Mouse (Mus musculus): ENCODE results near the gene Cbln3.

DNA sequence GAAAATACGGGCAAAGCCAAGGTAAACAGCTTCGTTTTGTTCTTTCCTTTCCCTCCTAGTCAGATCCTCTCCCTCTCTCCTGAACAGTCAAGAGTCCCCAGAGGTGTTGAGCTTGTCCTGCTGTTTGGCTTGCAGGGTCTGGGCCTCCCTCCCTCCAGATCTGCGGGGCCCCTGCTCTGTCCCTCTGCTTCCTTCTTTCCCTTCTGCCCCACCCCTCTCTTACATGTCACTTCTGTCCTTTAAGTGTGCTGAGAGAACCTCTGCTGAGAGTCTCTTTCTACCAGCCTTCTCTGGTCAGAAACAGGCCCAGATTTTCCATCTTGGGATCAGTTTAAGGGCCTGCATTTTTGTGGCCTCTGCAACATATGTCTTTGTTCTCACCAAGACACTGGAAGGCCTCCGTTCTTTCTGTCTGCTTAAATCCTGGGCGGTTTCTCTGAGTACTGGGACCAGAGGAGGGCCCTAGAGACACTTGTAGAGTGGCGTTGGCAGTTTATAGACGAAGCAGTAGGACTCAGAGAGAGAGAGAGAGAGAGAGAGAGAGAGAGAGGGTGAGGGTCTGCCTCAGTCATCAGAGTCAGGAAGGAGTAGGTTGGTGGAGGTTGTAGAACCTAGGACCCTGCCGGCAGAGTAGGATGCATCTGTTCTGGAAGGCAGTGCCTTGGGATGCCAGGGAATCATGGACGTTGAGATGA lies 29.6 kb downstream of the Cbln3 start:
- TF ChIP-seq POLR2A (IDR thresholded peaks at IDR 0.05; ENCODE audit: insufficient read length, low read depth) (no peak), TCF12 (IDR thresholded peaks at IDR 0.05; ENCODE audit: insufficient read depth, poor library complexity, severe bottlenecking) (no peak), POLR2AphosphoS2 (IDR thresholded peaks at IDR 0.05; ENCODE audit: insufficient read length, low read depth) (no peak), MAX (IDR thresholded peaks at IDR 0.05; ENCODE audit: low read depth) (no peak), USF1 (IDR thresholded peaks at IDR 0.05; ENCODE audit: low read depth) (no peak), CEBPB (IDR thresholded peaks at IDR 0.05; ENCODE audit: insufficient read depth, poor library complexity, severe bottlenecking) (no peak), MYOG (IDR thresholded peaks at IDR 0.05; ENCODE audit: control insufficient read depth in 1 of 3, insufficient read depth in 1 of 3, insufficient read length in 2 of 3, low read depth in 2 of 3) (no peak), SRF (IDR thresholded peaks at IDR 0.05; ENCODE audit: control insufficient read depth, insufficient read length, low read depth) (no peak), E2F4 (IDR thresholded peaks at IDR 0.05; ENCODE audit: insufficient read depth) (no peak), MYOD1 (IDR thresholded peaks at IDR 0.05; ENCODE audit: control insufficient read depth in 1 of 3, insufficient read length in 2 of 3, low read depth in 2 of 3) (no peak), REST (IDR thresholded peaks at IDR 0.05; ENCODE audit: insufficient read depth, insufficient read length) (no peak), TCF3 (IDR thresholded peaks at IDR 0.05; ENCODE audit: insufficient read length, low read depth) (no peak)
